In the genomic region with DNA sequence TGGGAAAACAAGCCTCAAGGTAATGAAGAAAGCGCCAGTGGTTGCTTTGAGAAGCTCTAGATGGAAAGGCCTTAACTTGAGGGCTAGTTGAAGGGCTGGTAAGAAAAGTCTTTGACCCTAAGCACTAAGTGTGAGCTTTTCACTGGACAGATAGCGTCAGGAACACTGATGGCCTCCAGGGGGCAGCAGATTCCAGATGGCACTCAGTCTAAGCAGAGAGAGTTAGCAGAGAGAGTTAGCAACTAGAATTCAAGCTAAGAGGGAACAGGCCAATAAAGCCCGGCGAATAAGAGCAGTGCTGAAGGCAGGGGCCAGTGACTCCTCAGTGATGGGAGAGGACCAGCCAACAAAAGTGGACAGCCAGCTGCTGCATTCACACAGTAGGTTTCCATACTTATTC, we compare ENCODE assay signal across 9 mouse cellular contexts.
DNase-seq lines count a peak whose midpoint lies in the region; ATAC-seq and TF ChIP-seq lines count a peak whose summit lies in the region.
"Had no signal": no experiment of that assay in that cellular context is flagged by ENCODE, and none has a peak within 500 bp of the region (broad histone marks: within the 10 kb centered on the region; RNA-seq: fewer than 3 reads in every experiment).

No protein-coding gene starts in this region.

- no peak overlapping the region for H3K4me2 ChIP-seq in heart, embryonic 12.5 days
- no peak overlapping the region for H3K4me2 ChIP-seq in kidney, embryonic 16.5 days (replicated peaks; ENCODE audit: low read depth, low read length)
- no peak overlapping the region for H3K4me2 ChIP-seq in limb, embryonic 15.5 days
- H3K4me2 ChIP-seq: embryonic facial prominence, embryonic 12.5 days had no signal

- no peaks in the 10 kb centered on the region for H3K9me3 ChIP-seq in heart, embryonic 12.5 days (replicated peaks)
- H3K9me3 ChIP-seq in kidney, embryonic 16.5 days (ENCODE audit: low read length): no peaks in the 10 kb centered on the region
- H3K9me3 ChIP-seq in limb, embryonic 15.5 days: no peaks in the 10 kb centered on the region
- H3K9me3 ChIP-seq: embryonic facial prominence, embryonic 12.5 days had no signal

- ATAC-seq in erythroblast, adult 5-6 weeks (replicated peaks; ENCODE audit: low FRiP score, poor library complexity, severe bottlenecking): peak; percentile 88
- peak; percentile 70; the same call in 1 of the 2 replicates for ATAC-seq in heart, embryonic 12.5 days (ENCODE audit: insufficient number of reproducible peaks, low FRiP score)
- peak; percentile 74; the same call in 1 of the 2 replicates for ATAC-seq in kidney, embryonic 16.5 days (ENCODE audit: low FRiP score, low TSS enrichment)
- ATAC-seq in limb, embryonic 15.5 days (ENCODE audit: insufficient number of reproducible peaks, low FRiP score, low TSS enrichment, low read depth): 0 out of 2 replicates have a peak, but pooled peaks have one; percentile 14

- DNase-seq in CD4-positive helper T cell, adult 2 months (ENCODE audit: low read depth, low spot score): peak; percentile 60
- peak; percentile 20 to 48 for DNase-seq in monocyte, adult 2 months (ENCODE audit: low read depth in 1 of 2, low spot score in 2 of 2)
- DNase-seq in spleen, postnatal 4 days (ENCODE audit: low spot score in 2 of 2): peak; percentile 77 to 91

- H3K27me3 ChIP-seq in heart, embryonic 12.5 days (replicated peaks): no peaks in the 10 kb centered on the region
- no peaks in the 10 kb centered on the region for H3K27me3 ChIP-seq in kidney, embryonic 16.5 days (ENCODE audit: insufficient read depth, low read length)
- no peaks in the 10 kb centered on the region for H3K27me3 ChIP-seq in limb, embryonic 15.5 days
- H3K27me3 ChIP-seq: embryonic facial prominence, embryonic 12.5 days had no signal

- peaks cover 40% of the 10 kb centered on the region for H3K36me3 ChIP-seq in heart, embryonic 12.5 days
- H3K36me3 ChIP-seq in kidney, embryonic 16.5 days (ENCODE audit: insufficient read depth, low read length): peaks cover 50% of the 10 kb centered on the region
- peaks cover 44% of the 10 kb centered on the region for H3K36me3 ChIP-seq in limb, embryonic 15.5 days

- peaks cover 6% of the 10 kb centered on the region for H3K4me1 ChIP-seq in bone marrow macrophage, adult 2 months (ENCODE audit: control insufficient read depth, insufficient read depth, low read length)
- H3K4me1 ChIP-seq in heart, embryonic 12.5 days (replicated peaks): peaks cover 17% of the 10 kb centered on the region
- H3K4me1 ChIP-seq in kidney, embryonic 16.5 days (ENCODE audit: insufficient read depth, low read length): no peaks in the 10 kb centered on the region
- no peaks in the 10 kb centered on the region for H3K4me1 ChIP-seq in limb, embryonic 15.5 days
- H3K4me1 ChIP-seq: embryonic facial prominence, embryonic 12.5 days had no signal

- H3K4me3 ChIP-seq in bone marrow macrophage, adult 2 months (ENCODE audit: insufficient read depth, low read length): no peak overlapping the region
- H3K4me3 ChIP-seq in heart, embryonic 12.5 days: no peak overlapping the region
- no peak overlapping the region for H3K4me3 ChIP-seq in kidney, embryonic 16.5 days (ENCODE audit: low read length)
- H3K4me3 ChIP-seq in limb, embryonic 15.5 days: no peak overlapping the region
- H3K4me3 ChIP-seq: embryonic facial prominence, embryonic 12.5 days had no signal

- no peak for TF ChIP-seq POLR2A in bone marrow macrophage, adult 2 months (IDR thresholded peaks at IDR 0.05; ENCODE audit: borderline replicate concordance, low read depth, low read length)

- 22% methylated on average over 4 of the region's 4 CpGs for WGBS in heart, embryonic 12.5 days
- 28% methylated on average over 4 of the region's 4 CpGs for WGBS in kidney, embryonic 16.5 days
- WGBS in limb, embryonic 15.5 days: 20% methylated on average over 4 of the region's 4 CpGs

- TF ChIP-seq CTCF in bone marrow macrophage, adult 2 months (IDR thresholded peaks at IDR 0.05; ENCODE audit: low read depth, low read length): peak; percentile 66

- H3K9ac ChIP-seq in heart, embryonic 12.5 days: no peak overlapping the region
- H3K9ac ChIP-seq in kidney, embryonic 16.5 days (replicated peaks; ENCODE audit: low read length): no peak overlapping the region
- H3K9ac ChIP-seq in limb, embryonic 15.5 days: no peak overlapping the region
- H3K9ac ChIP-seq: embryonic facial prominence, embryonic 12.5 days had no signal

- no peak overlapping the region for H3K27ac ChIP-seq in bone marrow macrophage, adult 2 months (ENCODE audit: insufficient read depth, low read depth, low read length)
- no peak overlapping the region for H3K27ac ChIP-seq in heart, embryonic 12.5 days (ENCODE audit: poor library complexity, severe bottlenecking)
- no peak overlapping the region for H3K27ac ChIP-seq in kidney, embryonic 16.5 days (ENCODE audit: low read length)
- H3K27ac ChIP-seq in limb, embryonic 15.5 days: no peak overlapping the region
- H3K27ac ChIP-seq: embryonic facial prominence, embryonic 12.5 days had no signal

Comparison
In these comparisons a context has a peak if more than half of its experiments do, and no peak if none do; other contexts are left out.
1. DNase-seq: peak in every context shown above with its lines; median percentile 84 in spleen, postnatal 4 days; 60 in CD4-positive helper T cell, adult 2 months; 34 in monocyte, adult 2 months.
2. ATAC-seq: peak in every context shown above with its lines; median percentile 88 in erythroblast, adult 5-6 weeks; 74 in kidney, embryonic 16.5 days; 70 in heart, embryonic 12.5 days; 14 in limb, embryonic 15.5 days.